Mouse (Mus musculus) embryonic fibroblast, embryonic 13.5 days (primary cell): ENCODE measurements around the gene Uty.

Source experiments
- CTCF ChIP-seq: IDR thresholded peaks from 2 replicates; pipeline ENCODE4 v1.5.1; 2011; ENCODE audit warnings: mild to moderate bottlenecking, control low read depth, low read length, moderate library complexity, borderline replicate concordance; ENCODE audit not compliant: insufficient read depth
- POLR2A ChIP-seq: IDR thresholded peaks from 2 replicates; pipeline ENCODE4 v1.6.1; 2011; ENCODE audit warnings: low read depth, mild to moderate bottlenecking, control low read depth, low read length, moderate library complexity

- TF ChIP-seq POLR2A (no peak), CTCF (no peak)
These were observed 1.1 kb downstream of the Uty start for GRCm38 (mm10) chrY:1244421-1244820.
